Mouse (Mus musculus) kidney, adult 9 months (tissue): ENCODE data around the gene Sacs.
"Not testable (repeated sequence)": the region's sequence is repeated elsewhere in the genome, so short reads cannot be mapped to it uniquely, and the experiment has no call there.

ENCODE experiments used
- DNase-seq: peaks from one replicate; pipeline ENCODE4 v3.0.0; 2022

The Sacs gene

GRCm38 (mm10) chr14:61137994-61138726 is at the start of gene Sacs:
Gene Sacs, plus strand, starts transcription at chr14:61138457.
- DNase-seq = no peak

DNA sequence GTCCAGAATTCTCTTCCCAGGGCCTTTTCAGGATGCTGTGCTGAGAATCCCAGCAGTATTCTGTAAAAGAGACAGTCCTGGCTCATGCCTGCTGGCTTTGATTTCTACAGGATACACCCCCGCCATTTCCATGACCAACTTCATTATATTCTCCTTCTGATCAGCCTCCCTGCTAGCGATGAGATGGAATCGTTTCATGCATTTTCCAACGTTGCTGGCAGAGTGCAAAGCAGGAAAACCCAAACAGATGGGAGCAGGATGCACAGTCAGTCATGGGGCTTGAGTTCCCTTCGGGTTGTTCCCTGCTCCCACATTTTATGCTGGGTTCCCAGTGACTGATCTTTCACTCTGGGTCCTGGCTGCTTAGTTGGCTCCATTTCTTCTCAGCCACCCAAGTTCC is 47.3 kb upstream of the Sacs start:
- DNase-seq = no peak

GRCm38 (mm10) chr14:61092073-61092472 is 46.2 kb upstream of the Sacs start:
- no peak for DNase-seq

GRCm38 (mm10) chr14:61097974-61098625 is 40.2 kb upstream of the Sacs start:
- no peak for DNase-seq

DNA sequence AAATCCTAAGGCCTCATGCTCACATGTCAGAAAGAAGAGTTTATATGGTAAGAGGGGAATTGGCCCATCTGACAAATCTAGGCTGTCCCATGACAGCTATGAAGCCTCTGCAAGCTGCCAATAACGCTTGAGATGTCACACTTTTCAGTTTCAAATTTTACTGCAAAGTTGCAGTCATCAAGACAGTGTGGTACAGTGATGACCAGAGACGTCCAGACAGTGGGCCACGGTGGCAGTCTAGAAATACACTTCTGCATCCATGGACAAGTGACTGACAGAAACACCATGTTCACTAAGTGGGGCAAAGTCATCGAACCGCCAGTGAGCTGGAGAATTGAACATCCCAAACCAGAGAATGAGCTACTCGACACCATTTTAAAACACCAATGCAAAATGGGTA is 37.5 kb upstream of the Sacs start:
- no peak for DNase-seq

DNA sequence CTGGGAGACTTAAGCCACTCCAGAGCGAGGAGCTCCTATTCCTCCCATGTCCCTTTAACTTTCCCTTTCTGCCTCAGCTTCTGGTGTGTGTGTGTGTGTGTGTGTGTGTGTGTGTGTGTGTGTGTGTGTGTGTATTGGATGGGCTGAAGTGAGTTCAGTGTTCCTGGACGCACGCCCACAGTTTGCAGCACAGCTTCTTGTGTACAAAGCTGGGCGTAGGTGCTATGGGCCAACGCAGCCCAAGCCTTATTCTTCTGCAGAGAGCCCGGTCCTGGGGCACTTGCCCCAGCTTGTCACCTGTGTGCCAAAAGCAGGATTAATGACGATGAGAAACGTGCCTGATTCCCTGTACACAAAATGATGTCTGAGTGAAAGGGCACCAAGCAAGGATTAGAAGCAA is 31.9 kb upstream of the Sacs start:
- DNase-seq = no peak

- no peak for DNase-seq
Observed at GRCm38 (mm10) chr14:61108625-61109024, 29.6 kb upstream of the Sacs start.

GRCm38 (mm10) chr14:61112404-61112803 is 25.9 kb upstream of the Sacs start:
- DNase-seq = peak; percentile 43

DNA sequence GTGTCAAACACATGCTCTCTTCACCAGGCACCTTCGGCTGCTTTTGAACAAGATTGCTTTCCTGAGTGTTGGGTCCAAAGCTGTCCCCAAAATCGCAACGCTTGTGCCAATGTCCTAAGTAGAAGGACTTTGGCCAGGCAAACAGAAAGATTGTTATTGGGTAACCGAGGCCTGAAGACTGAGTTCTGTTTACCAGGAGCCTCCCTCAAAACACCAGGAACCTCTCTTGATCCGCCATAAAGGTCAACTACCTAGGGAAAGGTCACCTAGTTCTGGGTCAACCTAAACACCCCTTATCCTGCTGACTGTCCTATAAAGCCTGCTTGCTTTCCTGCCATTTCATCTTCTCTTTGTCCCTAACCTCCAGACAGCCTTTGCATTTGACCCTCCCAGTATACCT is 13.5 kb upstream of the Sacs start:
- peak; percentile 8 for DNase-seq

DNA sequence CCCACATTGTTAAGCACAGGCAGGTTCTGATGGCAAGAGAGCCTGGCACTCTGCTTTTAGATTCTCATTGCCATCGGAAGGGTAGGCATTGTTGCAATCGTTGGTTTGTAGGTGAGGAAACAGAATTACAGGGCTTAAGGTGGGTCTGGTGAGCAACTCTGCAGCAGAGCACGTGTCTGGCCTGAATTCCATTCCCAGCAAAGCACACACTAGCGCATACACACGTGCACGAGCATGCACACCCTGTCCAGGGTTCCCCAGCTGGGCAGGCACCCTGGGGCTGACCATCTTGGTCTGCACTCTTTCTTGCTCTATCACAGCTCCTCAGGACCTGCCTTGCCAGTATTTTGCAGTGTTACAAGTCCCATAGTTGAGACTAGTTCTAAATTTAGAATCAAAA is 13.1 kb upstream of the Sacs start:
- DNase-seq = no peak

DNA sequence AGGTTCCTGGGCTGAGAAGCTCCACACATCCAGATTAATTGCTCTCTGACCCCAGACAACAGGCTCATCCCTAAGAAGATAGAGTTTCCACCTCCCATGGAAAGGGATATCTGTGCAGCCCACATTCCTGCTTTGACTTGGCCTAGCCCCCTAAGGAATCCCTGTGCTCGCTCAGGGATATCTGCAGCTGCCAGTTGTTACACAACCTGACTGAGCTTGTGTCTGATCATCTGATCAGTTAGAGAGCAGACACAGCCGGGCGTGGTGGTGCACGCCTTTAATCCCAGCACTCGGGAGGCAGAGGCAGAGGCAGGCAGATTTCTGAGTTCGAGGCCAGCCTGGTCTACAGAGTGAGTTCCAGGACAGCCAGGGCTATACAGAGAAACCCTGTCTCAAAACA is 10.9 kb upstream of the Sacs start:
- not testable (repeated sequence) for DNase-seq

DNA sequence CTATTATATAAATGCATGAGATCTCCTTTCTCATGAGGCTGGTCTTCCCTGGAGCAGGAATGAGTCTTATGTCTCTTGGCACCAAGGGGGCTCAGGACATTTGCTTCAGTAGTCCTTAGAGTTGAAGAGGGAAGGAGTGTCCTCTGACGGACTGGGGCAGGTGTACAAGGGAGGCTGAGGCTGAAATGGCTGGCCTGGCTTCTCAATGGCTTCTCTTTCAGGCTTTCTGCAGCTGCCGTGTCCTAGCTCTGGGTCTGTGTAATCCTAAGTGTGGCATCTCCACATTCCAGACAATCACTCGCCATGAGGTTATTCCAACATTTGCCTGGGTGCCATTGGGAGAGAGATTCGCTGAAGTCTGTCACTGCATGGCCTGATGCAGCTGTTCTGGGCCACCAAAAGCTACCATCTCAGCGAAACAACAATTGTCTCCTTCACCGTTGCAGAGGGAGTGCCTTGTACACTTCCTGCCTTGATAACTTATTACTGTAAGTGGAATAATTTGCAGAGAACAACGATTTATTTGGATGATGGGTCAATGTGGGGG is 9.2 kb upstream of the Sacs start:
- DNase-seq = no peak

GRCm38 (mm10) chr14:61132556-61132955 is 5.7 kb upstream of the Sacs start:
- no peak for DNase-seq

DNA sequence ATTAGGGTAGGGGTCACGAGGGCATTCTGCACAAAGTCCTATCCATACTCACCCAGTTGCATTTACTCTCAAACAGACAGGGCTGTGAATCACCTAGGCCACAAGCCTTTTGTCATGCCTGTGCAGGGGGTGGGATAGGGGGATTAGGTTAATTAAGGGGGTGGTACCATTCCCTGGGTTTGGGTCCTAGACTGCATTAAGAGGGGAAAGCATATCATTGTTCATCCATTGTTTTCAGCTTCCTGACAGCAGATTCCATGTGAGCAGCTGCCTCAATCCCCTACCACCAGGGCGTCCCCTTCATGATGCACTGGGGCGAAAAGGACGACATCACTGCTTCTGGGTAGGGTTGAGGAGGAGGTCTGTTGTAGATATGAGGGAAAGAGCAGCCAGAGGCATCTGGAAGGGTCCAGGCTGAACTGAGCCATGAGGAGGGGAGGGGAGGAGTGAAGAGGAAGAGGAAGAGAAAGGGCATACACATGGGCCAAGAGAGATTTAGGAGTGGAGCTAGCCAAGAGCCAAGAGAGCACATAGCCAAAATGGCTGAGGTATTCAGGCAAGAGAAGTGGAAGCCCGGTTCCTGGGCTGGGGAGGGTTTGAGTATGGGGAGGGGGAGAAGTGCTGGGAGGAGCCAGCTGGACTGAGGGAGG is 3.8 kb upstream of the Sacs start:
- DNase-seq = no peak

GRCm38 (mm10) chr14:61137410-61137809 is 847 bp upstream of the Sacs start:
- no peak for DNase-seq

DNA sequence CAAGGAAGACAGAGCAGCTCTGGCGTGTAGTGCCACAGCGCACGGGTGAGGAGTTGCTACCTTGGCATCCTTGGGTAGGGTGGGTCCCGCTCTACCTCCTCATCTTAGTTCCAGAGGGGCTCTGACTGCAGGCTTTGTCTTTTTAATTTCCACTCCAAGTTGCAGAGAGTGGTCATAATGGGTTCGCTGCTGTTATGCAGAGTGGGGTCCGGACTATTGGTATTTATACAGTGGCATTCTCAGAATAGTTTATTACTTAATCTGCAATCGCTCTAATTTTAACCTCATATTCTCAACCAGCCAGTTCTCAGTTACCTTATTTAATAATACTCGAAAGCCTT is 440 bp downstream of the Sacs start:
- DNase-seq = no peak

DNA sequence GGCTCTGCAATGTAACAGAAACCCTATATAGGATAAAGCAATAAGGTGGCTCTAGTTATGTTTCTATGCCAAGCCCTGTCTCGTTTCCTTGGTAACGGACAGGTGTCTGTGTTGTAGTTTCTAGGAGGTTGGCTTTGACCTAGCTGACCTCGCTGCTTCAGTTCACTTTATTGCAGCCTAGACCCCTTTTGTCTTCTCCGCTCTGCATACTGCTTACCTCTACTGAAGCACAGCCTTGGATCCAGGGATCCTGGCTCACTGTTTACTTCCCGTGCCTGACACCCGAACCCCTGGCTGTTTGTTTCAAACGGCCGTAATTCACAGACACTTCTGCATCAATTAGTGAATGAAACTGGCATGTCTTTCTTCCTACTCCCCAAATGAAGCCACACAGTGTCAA is 5.1 kb downstream of the Sacs start:
- DNase-seq = no peak

- DNase-seq = peak; percentile 26
Observed at GRCm38 (mm10) chr14:61143869-61144268, 5.6 kb downstream of the Sacs start.

DNA sequence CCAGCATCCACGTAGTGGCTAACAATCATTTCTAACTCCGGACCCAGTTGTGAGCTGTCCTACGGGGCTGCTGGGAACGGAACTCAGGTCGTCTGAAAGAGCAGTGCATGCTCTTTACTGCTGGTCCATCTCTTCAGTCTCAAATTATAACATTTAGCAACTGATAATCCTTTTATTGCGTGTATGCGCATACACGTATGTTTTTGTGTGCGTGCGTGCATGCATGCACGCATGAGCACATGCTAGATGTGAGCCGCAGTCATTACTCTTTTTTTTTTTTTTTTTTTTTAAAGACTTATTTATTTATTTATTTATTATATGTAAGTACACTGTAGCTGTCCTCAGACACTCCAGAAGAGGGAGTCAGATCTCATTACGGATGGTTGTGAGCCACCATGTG is 12.2 kb downstream of the Sacs start:
- DNase-seq = not testable (repeated sequence)

DNA sequence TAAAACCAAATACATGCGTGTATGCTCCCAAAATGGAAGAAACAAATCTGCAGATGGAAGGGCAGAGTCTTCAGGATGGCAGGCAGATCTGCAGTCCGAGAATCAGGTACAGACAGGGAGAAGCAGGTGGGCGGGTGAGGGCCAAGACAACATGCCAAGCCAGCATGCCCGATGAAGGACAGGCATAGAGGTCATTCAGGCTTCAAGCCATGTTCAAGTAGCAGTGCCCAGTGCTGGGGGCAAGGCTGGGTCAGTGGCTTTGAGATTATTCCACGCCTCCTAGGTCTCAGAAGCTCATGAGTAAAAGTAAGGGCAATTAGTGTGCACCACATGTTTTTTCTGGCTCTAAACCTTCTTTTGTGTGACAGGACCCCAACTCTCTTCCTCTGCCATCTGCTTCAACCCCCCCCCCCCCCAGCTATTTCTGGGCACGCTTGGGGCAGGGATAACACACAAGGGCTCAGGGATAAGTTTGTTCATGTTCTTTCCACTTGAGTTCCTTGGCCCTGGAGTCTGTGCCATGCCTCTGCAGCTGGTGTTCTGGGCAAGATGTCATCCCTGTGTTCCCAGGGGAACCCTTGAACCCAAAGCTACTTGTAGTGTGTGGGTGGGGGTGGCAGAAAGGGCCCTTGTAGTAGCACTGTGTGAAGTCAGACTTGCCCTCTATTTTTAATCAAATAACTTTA is 16.8 kb downstream of the Sacs start:
- no peak for DNase-seq

- DNase-seq = no peak
Observed at GRCm38 (mm10) chr14:61155687-61156086, 17.4 kb downstream of the Sacs start.

- not testable (repeated sequence) for DNase-seq
Observed at GRCm38 (mm10) chr14:61157426-61157825, 19.2 kb downstream of the Sacs start.

DNA sequence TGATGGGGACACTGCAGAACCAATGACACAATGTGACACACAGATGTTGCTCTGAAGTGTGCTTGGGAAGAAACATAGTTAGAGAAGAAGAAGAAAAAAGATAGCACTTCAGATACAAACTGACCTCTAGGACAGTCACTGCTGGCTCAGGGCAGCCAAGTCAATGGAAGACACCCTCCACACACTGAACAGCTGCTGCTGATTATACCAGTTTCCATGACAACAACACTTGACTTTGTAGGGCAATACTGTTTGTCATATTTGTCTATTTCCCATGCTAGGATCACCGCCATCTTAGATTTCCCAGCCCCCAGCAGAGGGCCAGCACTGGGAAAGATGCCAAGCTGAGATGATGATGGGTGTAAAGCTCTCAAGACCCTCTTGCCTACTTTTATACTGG is 22.7 kb downstream of the Sacs start:
- no peak for DNase-seq
